Mouse (Mus musculus): ENCODE data around the gene Strap. TPM values are rescaled to one million over a fixed set of nuclear protein-coding genes. Genes with fewer than 3 reads are reported as not detected.

Gene Strap
- polyA plus RNA-seq, 1 experiment from 2014 or later: 77.7 TPM

DNA sequence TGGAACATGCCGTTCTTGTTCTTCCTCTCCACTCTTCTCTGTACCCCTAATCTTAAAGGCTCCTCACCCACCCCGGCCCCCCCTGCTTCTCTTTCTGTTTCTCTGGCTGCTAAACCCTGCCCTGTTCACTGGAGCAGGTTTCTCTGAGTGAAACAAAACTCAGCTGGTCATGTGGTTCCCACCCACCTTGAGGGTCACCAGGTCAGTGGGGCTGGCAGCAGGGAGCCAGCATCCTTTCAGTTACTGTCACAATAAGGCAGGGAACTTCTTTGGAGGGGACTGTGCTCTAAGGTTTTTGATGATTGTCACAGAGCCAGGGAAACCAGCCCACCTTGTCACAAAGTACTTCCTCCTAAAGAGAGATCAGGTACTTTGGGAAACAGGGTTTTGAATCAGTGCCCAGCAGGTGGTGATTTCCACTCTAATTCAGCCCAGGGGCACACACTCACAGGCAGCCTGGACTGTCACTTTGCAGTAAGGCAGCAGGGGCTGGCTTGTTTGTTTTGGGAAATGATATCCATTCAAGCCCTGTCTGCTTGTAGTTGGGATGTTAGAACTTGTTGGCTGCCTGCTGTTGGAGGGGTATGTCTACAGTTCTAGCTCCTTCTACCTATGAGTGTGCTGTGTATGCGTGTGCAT is 29.8 kb downstream of the Strap start:
- H3K36me3 ChIP-seq (ENCODE audit: control insufficient read depth, insufficient read depth, low read length): no peaks in the 10 kb centered on the region
- H3K4me2 ChIP-seq (replicated peaks; ENCODE audit: low read depth): no peak overlapping the region
- no peaks in the 10 kb centered on the region for H3K27me3 ChIP-seq (ENCODE audit: control insufficient read depth, insufficient read depth, low read length)
- no peaks in the 10 kb centered on the region for H3K9me3 ChIP-seq (ENCODE audit: control insufficient read depth, low read length)
- TF ChIP-seq CTCF (IDR thresholded peaks at IDR 0.05; ENCODE audit: low read depth): no peak
- TF ChIP-seq EP300 (optimal IDR thresholded peaks at IDR 0.05): no peak
- no peaks in the 10 kb centered on the region for H3K4me1 ChIP-seq (replicated peaks; ENCODE audit: control insufficient read depth, insufficient read depth)
- H3K9ac ChIP-seq (ENCODE audit: low read length): no peak overlapping the region
- ATAC-seq (ENCODE audit: low FRiP score, low TSS enrichment) (no peak; the same call in 1 of the 2 replicates), DNase-seq (ENCODE audit: low spot score) (peak; percentile 12)
- no peak overlapping the region for H3K27ac ChIP-seq (replicated peaks)
- WGBS: 44% methylated on average over 3 of the region's 3 CpGs
- H3K4me3 ChIP-seq (ENCODE audit: low read depth, low read length): no peak overlapping the region

DNA sequence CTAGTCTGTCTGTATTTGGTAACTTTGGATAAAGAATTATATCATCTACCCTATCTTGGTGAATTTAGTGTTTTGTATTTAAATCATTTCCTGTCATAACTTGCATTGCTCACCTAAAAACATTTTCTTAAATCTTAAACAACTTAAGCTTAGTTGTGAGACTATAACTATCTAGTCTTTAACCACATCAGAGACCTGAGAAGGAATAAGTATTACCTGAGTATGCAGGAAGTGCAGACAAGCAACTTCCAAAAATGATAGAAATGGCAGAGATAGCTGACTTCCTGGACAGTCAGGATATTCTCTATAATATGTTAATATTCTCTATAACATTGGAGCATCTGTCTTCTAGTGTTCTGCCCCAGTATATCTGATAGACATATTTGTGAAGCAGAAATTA is 31.3 kb downstream of the Strap start:
- H3K4me2 ChIP-seq (replicated peaks; ENCODE audit: low read depth): no peak overlapping the region
- H3K36me3 ChIP-seq (ENCODE audit: control insufficient read depth, insufficient read depth, low read length): no peaks in the 10 kb centered on the region
- no peaks in the 10 kb centered on the region for H3K27me3 ChIP-seq (ENCODE audit: control insufficient read depth, insufficient read depth, low read length)
- H3K9me3 ChIP-seq (ENCODE audit: control insufficient read depth, low read length): no peaks in the 10 kb centered on the region
- H3K4me1 ChIP-seq (replicated peaks; ENCODE audit: control insufficient read depth, insufficient read depth): no peaks in the 10 kb centered on the region
- DNase-seq (ENCODE audit: low spot score): no peak
- ATAC-seq (ENCODE audit: low FRiP score, low TSS enrichment): no peak
- no peak for TF ChIP-seq CTCF (IDR thresholded peaks at IDR 0.05; ENCODE audit: low read depth)
- no peak overlapping the region for H3K4me3 ChIP-seq (ENCODE audit: low read depth, low read length)
- H3K9ac ChIP-seq (ENCODE audit: low read length): no peak overlapping the region
- H3K27ac ChIP-seq (replicated peaks): no peak overlapping the region

DNA sequence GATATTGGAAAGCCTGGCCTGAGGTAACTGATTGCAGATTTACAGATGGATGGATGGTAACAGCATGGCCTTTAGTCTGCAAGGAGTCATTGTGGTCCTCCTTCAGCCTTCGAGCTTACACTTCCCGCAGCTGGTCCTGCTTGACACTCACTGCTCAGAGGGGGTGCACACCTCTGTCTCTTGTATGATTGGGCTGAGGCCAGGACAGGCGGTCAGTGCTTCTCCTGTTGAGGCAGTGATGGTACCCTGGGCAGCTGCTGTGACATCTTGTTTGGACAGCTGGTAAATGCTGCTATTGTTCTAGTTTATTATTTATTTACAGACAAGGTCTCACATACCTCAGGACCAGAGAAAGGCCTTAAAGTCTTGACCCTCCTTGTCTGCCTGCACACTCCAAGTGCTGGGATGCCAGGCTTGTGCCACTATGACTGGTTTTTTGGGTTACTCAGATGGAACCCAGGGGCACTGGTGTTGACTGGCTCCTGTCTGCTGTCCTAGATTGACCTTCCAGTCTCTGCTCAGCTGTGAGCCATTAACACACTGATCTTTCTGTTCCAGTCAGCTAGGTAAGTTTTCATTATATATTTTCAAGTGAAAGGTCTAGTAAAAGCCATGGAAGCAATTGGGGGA is 36.9 kb downstream of the Strap start:
- 61% methylated on average over 3 of the region's 3 CpGs for WGBS
- Histone ChIP-seq H3K4me3 (ENCODE audit: low read depth, low read length) (no peak overlapping the region), H3K27me3 (ENCODE audit: control insufficient read depth, insufficient read depth, low read length) (no peaks in the 10 kb centered on the region), H3K9me3 (ENCODE audit: control insufficient read depth, low read length) (no peaks in the 10 kb centered on the region), H3K36me3 (ENCODE audit: control insufficient read depth, insufficient read depth, low read length) (no peaks in the 10 kb centered on the region), H3K4me1 (replicated peaks; ENCODE audit: control insufficient read depth, insufficient read depth) (no peaks in the 10 kb centered on the region), H3K27ac (replicated peaks) (no peak overlapping the region), H3K4me2 (replicated peaks; ENCODE audit: low read depth) (no peak overlapping the region), H3K9ac (ENCODE audit: low read length) (no peak overlapping the region)
- DNase-seq (ENCODE audit: low spot score): no peak
- TF ChIP-seq CTCF (IDR thresholded peaks at IDR 0.05; ENCODE audit: low read depth) (no peak), EP300 (optimal IDR thresholded peaks at IDR 0.05) (no peak)
- no peak for ATAC-seq (ENCODE audit: low FRiP score, low TSS enrichment)

DNA sequence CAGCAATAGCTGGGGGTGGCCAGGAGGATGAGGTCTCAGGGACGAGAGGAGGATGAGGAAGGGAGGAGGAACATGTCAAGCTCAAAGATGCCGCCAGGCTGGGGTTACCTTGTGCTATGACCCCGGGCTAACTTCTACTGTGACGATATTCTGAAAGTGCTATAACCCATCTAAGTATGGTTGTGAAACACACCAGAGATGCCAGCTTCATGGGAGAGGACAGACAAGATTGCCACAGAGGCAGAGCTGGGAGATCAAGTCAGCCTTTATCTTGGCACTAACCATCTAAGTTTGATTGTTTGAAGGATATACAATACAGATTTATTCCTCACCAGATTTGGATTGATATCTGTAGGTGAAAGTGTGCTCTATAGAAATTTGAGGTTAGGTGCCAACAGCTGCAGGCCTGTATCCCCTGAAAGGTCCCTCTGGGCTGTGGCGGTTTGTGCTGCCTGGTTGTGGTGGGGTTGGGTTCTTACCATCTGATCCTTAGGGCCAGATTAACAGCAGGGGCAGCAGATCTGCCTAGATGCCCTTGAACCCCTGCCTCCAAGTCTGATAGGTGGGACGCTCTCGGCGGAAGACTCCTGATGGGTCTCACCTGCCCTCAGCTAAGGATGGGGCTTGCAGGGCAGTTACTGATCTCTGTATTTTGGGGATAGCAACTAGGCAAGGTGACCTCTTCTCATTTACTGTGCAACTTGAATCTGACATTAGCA is 38.2 kb downstream of the Strap start:
- ATAC-seq (ENCODE audit: low FRiP score, low TSS enrichment) (no peak), DNase-seq (ENCODE audit: low spot score) (no peak)
- H3K27me3 ChIP-seq (ENCODE audit: control insufficient read depth, insufficient read depth, low read length): no peaks in the 10 kb centered on the region
- no peak overlapping the region for H3K4me3 ChIP-seq (ENCODE audit: low read depth, low read length)
- H3K27ac ChIP-seq (replicated peaks): no peak overlapping the region
- WGBS: 94% methylated on average over 8 of the region's 8 CpGs
- no peaks in the 10 kb centered on the region for H3K9me3 ChIP-seq (ENCODE audit: control insufficient read depth, low read length)
- TF ChIP-seq EP300 (optimal IDR thresholded peaks at IDR 0.05): no peak
- no peak for TF ChIP-seq CTCF (IDR thresholded peaks at IDR 0.05; ENCODE audit: low read depth)
- H3K4me2 ChIP-seq (replicated peaks; ENCODE audit: low read depth): no peak overlapping the region
- no peak overlapping the region for H3K9ac ChIP-seq (ENCODE audit: low read length)
- no peaks in the 10 kb centered on the region for H3K4me1 ChIP-seq (replicated peaks; ENCODE audit: control insufficient read depth, insufficient read depth)
- H3K36me3 ChIP-seq (ENCODE audit: control insufficient read depth, insufficient read depth, low read length): no peaks in the 10 kb centered on the region

DNA sequence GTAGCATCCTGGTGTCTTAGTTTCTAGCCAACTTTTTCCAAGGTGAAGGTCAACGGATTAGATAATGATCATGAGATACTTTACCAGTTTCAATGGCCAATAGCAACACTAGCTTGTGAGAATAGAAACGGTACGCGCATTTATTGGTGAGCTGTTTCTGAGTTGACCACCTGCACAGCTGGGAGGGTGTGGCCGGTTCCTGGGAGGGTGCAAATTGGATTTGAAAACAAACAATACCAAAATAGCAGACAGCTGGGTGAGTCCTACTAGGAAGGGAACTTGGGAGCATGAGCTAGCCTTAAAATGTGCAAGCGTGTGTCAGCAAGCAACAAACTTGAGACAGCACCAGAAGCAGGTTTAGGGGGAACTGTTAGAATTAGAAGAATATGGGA is 38.8 kb downstream of the Strap start:
- no peak for TF ChIP-seq EP300 (optimal IDR thresholded peaks at IDR 0.05)
- TF ChIP-seq CTCF (IDR thresholded peaks at IDR 0.05; ENCODE audit: low read depth): no peak
- Histone ChIP-seq H3K27me3 (ENCODE audit: control insufficient read depth, insufficient read depth, low read length) (no peaks in the 10 kb centered on the region), H3K4me1 (replicated peaks; ENCODE audit: control insufficient read depth, insufficient read depth) (no peaks in the 10 kb centered on the region), H3K9me3 (ENCODE audit: control insufficient read depth, low read length) (no peaks in the 10 kb centered on the region), H3K36me3 (ENCODE audit: control insufficient read depth, insufficient read depth, low read length) (no peaks in the 10 kb centered on the region), H3K27ac (replicated peaks) (no peak overlapping the region), H3K4me2 (replicated peaks; ENCODE audit: low read depth) (no peak overlapping the region), H3K9ac (ENCODE audit: low read length) (no peak overlapping the region), H3K4me3 (ENCODE audit: low read depth, low read length) (no peak overlapping the region)
- no peak for DNase-seq (ENCODE audit: low spot score)
- WGBS: 84% methylated on average over 6 of the region's 6 CpGs
- ATAC-seq (ENCODE audit: low FRiP score, low TSS enrichment): no peak

DNA sequence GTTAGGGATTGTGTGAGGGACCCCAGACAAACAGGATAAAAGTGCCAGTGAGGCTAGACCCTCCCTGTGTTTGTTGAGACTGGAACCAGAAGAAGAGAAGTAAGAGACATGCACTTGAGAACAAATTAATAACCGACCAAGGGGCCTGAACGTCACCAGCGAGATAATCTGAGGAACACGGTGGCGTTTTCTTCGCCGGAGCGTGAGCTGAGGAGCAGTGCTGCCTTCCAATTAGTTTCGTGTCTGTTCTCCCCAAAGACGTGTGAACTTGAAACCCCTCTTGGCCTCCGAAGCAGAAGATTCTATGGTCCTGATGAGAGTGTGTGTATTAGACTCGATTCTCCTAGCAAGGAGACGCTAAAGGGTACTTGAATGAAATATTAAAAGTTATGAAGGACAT is 39.3 kb downstream of the Strap start:
- no peak for DNase-seq (ENCODE audit: low spot score)

More for the DNA sequence above, 39.3 kb downstream of the Strap start:
- no peaks in the 10 kb centered on the region for H3K4me1 ChIP-seq (replicated peaks; ENCODE audit: control insufficient read depth, insufficient read depth)
- no peaks in the 10 kb centered on the region for H3K27me3 ChIP-seq (ENCODE audit: control insufficient read depth, insufficient read depth, low read length)
- H3K36me3 ChIP-seq (ENCODE audit: control insufficient read depth, insufficient read depth, low read length): no peaks in the 10 kb centered on the region
- no peak for TF ChIP-seq EP300 (optimal IDR thresholded peaks at IDR 0.05)
- no peak for TF ChIP-seq CTCF (IDR thresholded peaks at IDR 0.05; ENCODE audit: low read depth)
- H3K4me2 ChIP-seq (replicated peaks; ENCODE audit: low read depth): no peak overlapping the region
- no peaks in the 10 kb centered on the region for H3K9me3 ChIP-seq (ENCODE audit: control insufficient read depth, low read length)
- H3K9ac ChIP-seq (ENCODE audit: low read length): no peak overlapping the region
- ATAC-seq (ENCODE audit: low FRiP score, low TSS enrichment): no peak
- no peak overlapping the region for H3K27ac ChIP-seq (replicated peaks)
- H3K4me3 ChIP-seq (ENCODE audit: low read depth, low read length): no peak overlapping the region
- 89% methylated on average over 13 of the region's 13 CpGs for WGBS

All from stomach, postnatal 0 days (tissue).